13 mouse cellular contexts compared by ENCODE assay signal in genomic region chr2:36010579-36010978, GRCm38 (mm10). TPM values are rescaled to one million over a fixed set of nuclear protein-coding genes. Genes with fewer than 3 reads are reported as not detected.
DNase-seq lines count a peak whose midpoint lies in the region; ATAC-seq and TF ChIP-seq lines count a peak whose summit lies in the region.
"Had no signal": no experiment of that assay in that cellular context is flagged by ENCODE, and none has a peak within 500 bp of the region (broad histone marks: within the 10 kb centered on the region; RNA-seq: fewer than 3 reads in every experiment).

No protein-coding gene starts in this region.

- peaks cover 5% of the 10 kb centered on the region for H3K4me1 ChIP-seq in heart, embryonic 16.5 days (ENCODE audit: control insufficient read depth, insufficient read depth, low read length)
- H3K4me1 ChIP-seq in embryonic facial prominence, embryonic 12.5 days, result peaks cover 16% of the 10 kb centered on the region
- H3K4me1 ChIP-seq in hindbrain, embryonic 14.5 days (replicated peaks; ENCODE audit: control insufficient read depth, insufficient read depth, low read length), result peaks cover 7% of the 10 kb centered on the region; the same call in 1 of the 2 replicates
- peaks cover 3% of the 10 kb centered on the region; the same call in 1 of the 2 replicates for H3K4me1 ChIP-seq in midbrain, postnatal 0 days (ENCODE audit: insufficient read depth, low read length)

- no peak for TF ChIP-seq CTCF in midbrain, postnatal 0 days (IDR thresholded peaks at IDR 0.05)

- DNase-seq in heart, postnatal 4 days, result no peak
- DNase-seq in hindbrain, embryonic 14.5 days (ENCODE audit: low spot score), result no peak
- no peak for DNase-seq in midbrain, postnatal 0 days (ENCODE audit: low spot score)
- DNase-seq in adrenal gland, postnatal 14 days, result no peak
- no peak for DNase-seq in urinary bladder, postnatal 36 days (ENCODE audit: low spot score in 2 of 2)
- DNase-seq in kidney, postnatal 25 days, result no peak
- DNase-seq: gastrocnemius, postnatal 36 days; liver, embryonic 13.5 days; thymus, adult 2 months had no signal

- ATAC-seq in heart, embryonic 16.5 days (replicated peaks; ENCODE audit: extremely low read depth, insufficient read depth, low FRiP score), result no peak
- ATAC-seq in embryonic facial prominence, embryonic 12.5 days (ENCODE audit: insufficient number of reproducible peaks, insufficient read depth, low FRiP score, low TSS enrichment), result no peak
- ATAC-seq in hindbrain, embryonic 14.5 days (ENCODE audit: low FRiP score), result no peak
- ATAC-seq in midbrain, postnatal 0 days (ENCODE audit: low FRiP score), result no peak

- no peaks in the 10 kb centered on the region for H3K36me3 ChIP-seq in heart, embryonic 16.5 days (ENCODE audit: control insufficient read depth, insufficient read depth)
- no peaks in the 10 kb centered on the region for H3K36me3 ChIP-seq in embryonic facial prominence, embryonic 12.5 days
- no peaks in the 10 kb centered on the region for H3K36me3 ChIP-seq in hindbrain, embryonic 14.5 days (replicated peaks; ENCODE audit: control insufficient read depth, insufficient read depth)
- no peaks in the 10 kb centered on the region for H3K36me3 ChIP-seq in midbrain, postnatal 0 days (ENCODE audit: insufficient read depth, low read length)
- H3K36me3 ChIP-seq: liver, embryonic 13.5 days had no signal

- H3K4me3 ChIP-seq in heart, embryonic 16.5 days (ENCODE audit: low read length), result no peak overlapping the region
- H3K4me3 ChIP-seq in embryonic facial prominence, embryonic 12.5 days, result no peak overlapping the region
- 0 out of 2 replicates have a peak overlapping the region, but pooled peaks have one; percentile 41 for H3K4me3 ChIP-seq in hindbrain, embryonic 14.5 days (replicated peaks; ENCODE audit: low read length)
- H3K4me3 ChIP-seq in midbrain, postnatal 0 days (ENCODE audit: low read depth, low read length), result no peak overlapping the region

- H3K27me3 ChIP-seq in heart, embryonic 16.5 days (ENCODE audit: control insufficient read depth, insufficient read depth, low read length), result peaks cover 16% of the 10 kb centered on the region
- H3K27me3 ChIP-seq in embryonic facial prominence, embryonic 12.5 days, result peaks cover 17% of the 10 kb centered on the region
- H3K27me3 ChIP-seq in hindbrain, embryonic 14.5 days (ENCODE audit: control insufficient read depth, insufficient read depth, low read length), result peaks cover 12% of the 10 kb centered on the region
- H3K27me3 ChIP-seq in midbrain, postnatal 0 days (ENCODE audit: insufficient read depth, low read length), result 0 out of 2 replicates have a peak, but pooled peaks cover 5% of the 10 kb centered on the region

- H3K9me3 ChIP-seq in heart, embryonic 16.5 days (replicated peaks; ENCODE audit: control insufficient read depth, low read length), result no peaks in the 10 kb centered on the region
- H3K9me3 ChIP-seq in embryonic facial prominence, embryonic 12.5 days, result no peaks in the 10 kb centered on the region
- H3K9me3 ChIP-seq in hindbrain, embryonic 14.5 days (ENCODE audit: control insufficient read depth, low read length), result no peaks in the 10 kb centered on the region
- no peaks in the 10 kb centered on the region for H3K9me3 ChIP-seq in midbrain, postnatal 0 days (ENCODE audit: low read length)
- H3K9me3 ChIP-seq: liver, embryonic 13.5 days had no signal

- 52% methylated on average over 8 of the region's 8 CpGs for WGBS in heart, embryonic 16.5 days
- 38% methylated on average over 8 of the region's 8 CpGs for WGBS in embryonic facial prominence, embryonic 12.5 days
- 48% methylated on average over 8 of the region's 8 CpGs for WGBS in hindbrain, embryonic 14.5 days
- 51% methylated on average over 8 of the region's 8 CpGs for WGBS in midbrain, postnatal 0 days

- H3K27ac ChIP-seq in heart, embryonic 16.5 days (ENCODE audit: low read length), result no peak overlapping the region
- no peak overlapping the region for H3K27ac ChIP-seq in embryonic facial prominence, embryonic 12.5 days
- no peak overlapping the region for H3K27ac ChIP-seq in hindbrain, embryonic 14.5 days
- no peak overlapping the region for H3K27ac ChIP-seq in midbrain, postnatal 0 days (ENCODE audit: low read depth, low read length)
- H3K27ac ChIP-seq: liver, embryonic 13.5 days had no signal

- no peak overlapping the region for H3K9ac ChIP-seq in heart, embryonic 16.5 days (ENCODE audit: low read length)
- H3K9ac ChIP-seq in embryonic facial prominence, embryonic 12.5 days, result 0 out of 2 replicates have a peak overlapping the region, but pooled peaks have one; percentile 57
- no peak overlapping the region for H3K9ac ChIP-seq in hindbrain, embryonic 14.5 days
- H3K9ac ChIP-seq in midbrain, postnatal 0 days (replicated peaks; ENCODE audit: low read length, poor library complexity, severe bottlenecking), result no peak overlapping the region

- peak overlapping the region; percentile 83; the same call in 1 of the 2 replicates for H3K4me2 ChIP-seq in heart, embryonic 16.5 days (ENCODE audit: low read depth, low read length)
- H3K4me2 ChIP-seq in embryonic facial prominence, embryonic 12.5 days (replicated peaks), result peak overlapping the region; percentile 81
- peak overlapping the region; percentile 84 for H3K4me2 ChIP-seq in hindbrain, embryonic 14.5 days (replicated peaks)
- H3K4me2 ChIP-seq in midbrain, postnatal 0 days (ENCODE audit: low read depth, low read length, poor library complexity, severe bottlenecking), result peak overlapping the region; percentile 83; the same call in 1 of the 2 replicates

RNA-seq across cellular contexts. Expression of gene Ttll11, which starts 30.9 kb away (rescaled TPM):
- polyA plus RNA-seq in heart, embryonic 16.5 days (2015; fragmentation: Nextera tagmentation; extraction: Ambion mirVana), result 0.80 and 0.94 TPM in 2 replicates
- 1 to 10 TPM; 2.2 to 2.7 TPM for total RNA-seq in heart, postnatal 4 days (2021)
- polyA plus RNA-seq in embryonic facial prominence, embryonic 12.5 days (2016; fragmentation: Nextera tagmentation; extraction: Ambion mirVana), result 2.4 and 3.1 TPM in 2 replicates
- polyA plus RNA-seq in hindbrain, embryonic 14.5 days (2014; fragmentation: Nextera tagmentation; extraction: Ambion mirVana), result 6.6 and 7.9 TPM in 2 replicates
- 10.7 and 15.8 TPM in 2 replicates for total RNA-seq in midbrain, postnatal 0 days (2014; rRNA removed)
- polyA plus RNA-seq in midbrain, postnatal 0 days (2015; fragmentation: Nextera tagmentation; extraction: Ambion mirVana), result 5.3 and 7.8 TPM in 2 replicates
- total RNA-seq in adrenal gland, postnatal 14 days (2021), result 2.6 and 2.7 TPM in 2 replicates

RNA-seq across cellular contexts. Expression of gene Ndufa8, which starts 38.6 kb away (rescaled TPM):
- polyA plus RNA-seq in heart, embryonic 16.5 days (2015; fragmentation: Nextera tagmentation; extraction: Ambion mirVana), result 553 and 578 TPM in 2 replicates
- 100 to 1,000 TPM; 487 to 501 TPM for total RNA-seq in heart, postnatal 4 days (2021)
- 185 and 199 TPM in 2 replicates for polyA plus RNA-seq in embryonic facial prominence, embryonic 12.5 days (2016; fragmentation: Nextera tagmentation; extraction: Ambion mirVana)
- 324 and 335 TPM in 2 replicates for polyA plus RNA-seq in hindbrain, embryonic 14.5 days (2014; fragmentation: Nextera tagmentation; extraction: Ambion mirVana)
- 87.4 and 95.2 TPM in 2 replicates for total RNA-seq in midbrain, postnatal 0 days (2014; rRNA removed)
- polyA plus RNA-seq in midbrain, postnatal 0 days (2015; fragmentation: Nextera tagmentation; extraction: Ambion mirVana), result 339 and 388 TPM in 2 replicates
- 365 and 371 TPM in 2 replicates for total RNA-seq in adrenal gland, postnatal 14 days (2021)

RNA-seq across cellular contexts. Expression of gene Morn5, which starts 38.7 kb away (rescaled TPM):
- 0.42 and 0.87 TPM in 2 replicates for polyA plus RNA-seq in heart, embryonic 16.5 days (2015; fragmentation: Nextera tagmentation; extraction: Ambion mirVana)
- not detected for total RNA-seq in heart, postnatal 4 days (2021)
- polyA plus RNA-seq in embryonic facial prominence, embryonic 12.5 days (2016; fragmentation: Nextera tagmentation; extraction: Ambion mirVana), result 0.24 and 0.56 TPM in 2 replicates
- polyA plus RNA-seq in hindbrain, embryonic 14.5 days (2014; fragmentation: Nextera tagmentation; extraction: Ambion mirVana), result 3.1 and 4.2 TPM in 2 replicates
- total RNA-seq in midbrain, postnatal 0 days (2014; rRNA removed), result 1.4 and 3.8 TPM in 2 replicates
- 2.1 and 3.5 TPM in 2 replicates for polyA plus RNA-seq in midbrain, postnatal 0 days (2015; fragmentation: Nextera tagmentation; extraction: Ambion mirVana)
- not detected in 2 replicates for total RNA-seq in adrenal gland, postnatal 14 days (2021)
- total RNA-seq: common myeloid progenitor, adult 5-6 weeks; gastrocnemius, postnatal 36 days had no signal
- polyA plus RNA-seq: large intestine, adult 2 months; liver, embryonic 13.5 days had no signal
